Mouse (Mus musculus) olfactory bulb, adult 2 months (tissue): ENCODE results near the gene Fcrl6.

ENCODE experiments used
- CTCF ChIP-seq: fragments of 200-500 bp; IDR thresholded peaks from 2 replicates; pipeline ENCODE4 v1.5.1; 2012; ENCODE audit warnings: low read depth, mild to moderate bottlenecking, low read length, moderate library complexity; ENCODE audit not compliant: insufficient read depth
- POLR2A ChIP-seq: fragments of 200-500 bp; IDR thresholded peaks from 2 replicates; pipeline ENCODE4 v1.6.1; 2012; ENCODE audit warnings: mild to moderate bottlenecking, low read depth, low read length, moderate library complexity; ENCODE audit not compliant: insufficient read depth

GRCm38 (mm10) chr1:172634136-172634535 lies 31.8 kb upstream of the Fcrl6 start:
- TF ChIP-seq CTCF (no peak), POLR2A (no peak)
